Mouse (Mus musculus): ENCODE results near the gene Gm33815.
"Not testable (repeated sequence)": the region's sequence is repeated elsewhere in the genome, so short reads cannot be mapped to it uniquely, and the experiment has no call there.

Gm33815 gene

DNA sequence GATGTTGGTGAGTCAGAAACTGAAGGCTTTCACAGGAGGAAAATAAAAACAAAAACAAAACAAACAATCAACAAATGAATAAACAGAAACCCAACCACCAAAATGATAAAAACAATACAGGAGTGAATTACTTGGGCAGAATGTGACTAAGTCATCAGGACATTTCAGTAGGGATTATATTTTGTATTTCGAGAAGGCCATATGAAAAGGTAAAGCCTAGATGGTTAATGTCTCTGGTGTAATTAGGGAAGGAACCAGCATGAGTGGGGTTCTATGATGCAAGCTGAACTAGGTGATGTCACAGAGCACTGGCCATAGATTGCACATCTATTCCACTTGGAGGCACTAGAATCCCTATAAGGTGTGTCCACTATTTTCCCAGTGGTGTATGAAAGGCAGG, at the start of gene Gm33815:
Gene Gm33815, plus strand, starts transcription at position 301 of the 400 bp plus-strand sequence.
- not testable (repeated sequence) for DNase-seq (ENCODE audit: low spot score)
